Mouse (Mus musculus): ENCODE results near the gene Espl1.

DNA sequence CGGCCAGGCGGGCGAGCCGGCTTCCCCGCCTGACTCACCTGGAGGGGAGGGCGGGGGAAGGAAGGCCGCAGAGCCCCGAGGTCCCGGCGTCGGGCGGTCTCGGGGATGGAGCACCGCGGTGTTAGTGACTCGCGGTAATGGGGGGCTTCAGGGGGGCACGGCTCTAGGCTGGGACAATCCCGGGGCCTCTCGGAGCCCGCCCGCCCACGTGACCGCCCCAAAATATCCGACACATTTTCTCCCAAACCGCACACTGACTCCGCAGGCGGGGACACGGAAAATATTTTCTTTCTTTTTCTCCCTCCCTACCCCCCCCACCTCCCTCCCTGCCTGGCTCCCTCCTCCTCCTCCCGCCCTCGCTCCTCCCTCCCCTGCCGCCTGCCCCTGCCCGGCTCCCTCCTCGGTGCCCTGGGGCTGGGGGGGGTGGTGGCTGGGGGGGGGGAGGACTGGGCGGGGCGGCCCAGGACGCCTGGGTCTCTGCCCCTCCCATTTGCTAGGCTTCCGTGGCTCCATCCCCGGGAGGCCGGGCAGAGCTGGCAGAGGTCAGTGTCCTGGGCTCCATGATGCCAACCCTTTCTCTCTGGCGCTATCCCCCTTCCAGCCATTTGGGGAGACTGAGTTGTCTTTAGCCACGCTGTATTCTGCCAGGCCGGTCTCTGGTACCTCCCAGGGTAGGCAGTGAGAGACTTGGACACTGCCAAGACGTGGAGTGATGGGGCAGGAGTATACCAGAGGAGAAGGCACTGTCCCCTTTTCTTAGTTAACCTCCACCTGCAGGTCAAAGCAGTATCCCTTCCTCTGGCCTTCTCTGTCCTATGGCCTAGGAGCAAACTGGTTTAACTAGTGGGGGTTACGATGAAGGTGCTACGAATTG lies 38.6 kb upstream of the Espl1 start, which contains the start of gene Rarg:
- no peak for TF ChIP-seq CTCF (IDR thresholded peaks at IDR 0.05; ENCODE audit: borderline replicate concordance, control insufficient read depth, extremely low read depth, insufficient read depth, low read length, poor library complexity)
- no peak for TF ChIP-seq POLR2A (IDR thresholded peaks at IDR 0.05; ENCODE audit: control insufficient read depth, extremely low read depth, insufficient read depth, low read length, poor library complexity)

Measured in thymus, adult 2 months (tissue).